Mouse (Mus musculus): ENCODE results near the gene Sgk2. TPM values are rescaled to one million over a fixed set of nuclear protein-coding genes. Genes with fewer than 3 reads are reported as not detected.

Sgk2 gene
- polyA plus RNA-seq, 1 experiment from 2014 or later, result not detected

DNA sequence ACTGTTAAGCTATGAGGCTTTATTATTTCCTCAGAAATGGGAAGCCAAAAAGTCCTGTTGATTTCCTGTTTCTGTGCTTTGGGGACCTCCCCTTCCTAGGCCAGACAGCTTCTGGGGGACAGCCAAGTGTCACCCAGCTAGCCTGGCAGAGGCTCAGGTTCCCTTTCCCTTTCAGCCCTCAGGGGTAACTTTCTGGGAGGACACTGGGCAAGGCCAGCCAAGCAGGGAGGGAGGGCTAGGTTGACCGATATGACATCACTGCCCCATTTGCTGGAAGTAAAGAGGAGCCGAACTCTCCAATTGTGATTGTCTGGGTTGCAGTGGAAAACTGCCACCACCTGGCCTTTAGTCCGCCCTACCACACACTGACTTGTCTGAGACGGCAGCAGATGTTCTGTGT, 11.1 kb upstream of the Sgk2 start:
- no peaks in the 10 kb centered on the region for H3K9me3 ChIP-seq (ENCODE audit: control insufficient read depth, low read length)
- DNase-seq (ENCODE audit: low spot score) (no peak), ATAC-seq (ENCODE audit: insufficient read depth, low FRiP score, low TSS enrichment) (no peak)
- no peak overlapping the region for H3K9ac ChIP-seq (ENCODE audit: low read length)
- H3K27ac ChIP-seq (ENCODE audit: low read depth, low read length), result no peak overlapping the region
- peaks cover 3% of the 10 kb centered on the region; the same call in 1 of the 2 replicates for H3K4me1 ChIP-seq (ENCODE audit: control insufficient read depth, insufficient read depth, low read length)
- WGBS, result 64% methylated on average over 4 of the region's 4 CpGs
- H3K27me3 ChIP-seq (ENCODE audit: control insufficient read depth, insufficient read depth, low read length), result no peaks in the 10 kb centered on the region
- H3K4me3 ChIP-seq (ENCODE audit: low read depth, low read length), result no peak overlapping the region
- H3K4me2 ChIP-seq (ENCODE audit: low read depth), result no peak overlapping the region
- no peaks in the 10 kb centered on the region for H3K36me3 ChIP-seq (ENCODE audit: control insufficient read depth, insufficient read depth, low read length)

DNA sequence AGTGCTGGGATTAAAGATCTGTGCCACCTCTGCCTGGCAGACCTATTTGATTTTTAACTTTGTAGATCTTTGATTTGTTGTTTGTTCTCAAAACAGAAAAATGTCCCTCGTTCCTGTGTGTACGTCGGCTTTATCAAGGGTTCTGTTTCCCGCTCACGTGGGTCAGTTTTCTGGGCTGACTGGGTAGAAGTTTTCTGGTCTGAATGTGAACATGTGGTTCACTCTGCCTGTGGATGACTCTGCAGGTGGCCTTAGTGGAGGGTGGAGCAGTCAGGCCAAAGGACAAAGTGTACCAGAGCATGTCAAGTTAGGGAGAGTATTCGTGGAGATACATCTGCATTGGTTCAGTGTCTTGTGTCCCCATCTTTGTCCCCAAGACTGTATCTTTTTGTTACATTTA, 2.7 kb upstream of the Sgk2 start:
- Histone ChIP-seq H3K27me3 (ENCODE audit: control insufficient read depth, insufficient read depth, low read length) (no peaks in the 10 kb centered on the region), H3K9me3 (ENCODE audit: control insufficient read depth, low read length) (no peaks in the 10 kb centered on the region), H3K4me3 (ENCODE audit: low read depth, low read length) (no peak overlapping the region), H3K9ac (ENCODE audit: low read length) (no peak overlapping the region), H3K36me3 (ENCODE audit: control insufficient read depth, insufficient read depth, low read length) (no peaks in the 10 kb centered on the region), H3K4me2 (ENCODE audit: low read depth) (no peak overlapping the region), H3K27ac (ENCODE audit: low read depth, low read length) (no peak overlapping the region), H3K4me1 (ENCODE audit: control insufficient read depth, insufficient read depth, low read length) (no peaks in the 10 kb centered on the region)
- ATAC-seq (ENCODE audit: insufficient read depth, low FRiP score, low TSS enrichment) (no peak), DNase-seq (ENCODE audit: low spot score) (no peak)
- 94% methylated on average over 6 of the region's 6 CpGs for WGBS

DNA sequence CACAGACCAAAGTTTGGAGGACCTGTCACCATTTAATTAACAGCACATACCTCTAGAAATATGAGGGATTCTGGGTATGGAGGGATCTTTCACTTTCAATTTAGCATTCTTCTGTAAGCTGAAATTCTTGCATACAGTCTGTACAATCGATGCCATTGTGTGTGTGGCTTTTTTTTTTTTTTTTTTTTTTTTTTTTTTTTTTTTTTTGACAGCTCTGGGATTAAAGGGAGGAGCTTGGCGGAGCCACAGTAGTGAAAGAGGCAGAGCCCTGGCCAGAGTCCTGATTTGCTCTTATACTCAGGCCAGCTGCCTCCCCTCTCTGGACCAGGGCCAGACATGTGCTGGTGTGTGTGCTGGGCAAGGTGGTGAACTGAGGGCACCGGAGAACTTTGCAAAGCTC, 1.2 kb upstream of the Sgk2 start:
- Histone ChIP-seq H3K9me3 (ENCODE audit: control insufficient read depth, low read length) (no peaks in the 10 kb centered on the region), H3K4me3 (ENCODE audit: low read depth, low read length) (no peak overlapping the region), H3K27me3 (ENCODE audit: control insufficient read depth, insufficient read depth, low read length) (no peaks in the 10 kb centered on the region), H3K27ac (ENCODE audit: low read depth, low read length) (no peak overlapping the region), H3K36me3 (ENCODE audit: control insufficient read depth, insufficient read depth, low read length) (no peaks in the 10 kb centered on the region), H3K9ac (ENCODE audit: low read length) (no peak overlapping the region), H3K4me1 (ENCODE audit: control insufficient read depth, insufficient read depth, low read length) (no peaks in the 10 kb centered on the region), H3K4me2 (ENCODE audit: low read depth) (no peak overlapping the region)
- ATAC-seq (ENCODE audit: insufficient read depth, low FRiP score, low TSS enrichment) (no peak), DNase-seq (ENCODE audit: low spot score) (no peak)
- WGBS, result 75% methylated on average over 3 of the region's 3 CpGs

DNA sequence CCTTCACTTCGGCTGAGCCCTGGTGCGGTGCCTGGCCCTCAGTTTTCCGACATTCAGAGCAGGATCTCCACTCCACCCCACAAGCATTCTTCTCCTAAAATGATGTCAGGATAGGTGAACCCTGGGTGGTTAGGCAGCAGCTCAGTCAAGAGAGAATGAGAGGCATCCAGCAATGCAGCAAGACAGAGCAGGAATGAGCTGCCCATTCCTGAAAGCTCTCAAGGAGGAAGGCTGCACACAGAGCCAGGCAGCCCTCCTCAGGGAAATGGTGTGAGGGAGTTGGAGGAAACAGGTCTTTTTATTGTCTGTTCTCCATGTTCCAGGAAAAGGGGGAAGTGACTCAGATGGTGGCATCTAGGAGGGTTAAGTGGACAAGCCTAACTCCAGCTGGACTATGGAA, 366 bp upstream of the Sgk2 start:
- WGBS, result 89% methylated on average over 3 of the region's 3 CpGs
- no peak overlapping the region for H3K4me2 ChIP-seq (ENCODE audit: low read depth)
- no peak overlapping the region for H3K4me3 ChIP-seq (ENCODE audit: low read depth, low read length)
- H3K27ac ChIP-seq (ENCODE audit: low read depth, low read length), result no peak overlapping the region
- H3K4me1 ChIP-seq (ENCODE audit: control insufficient read depth, insufficient read depth, low read length), result no peaks in the 10 kb centered on the region
- no peak overlapping the region for H3K9ac ChIP-seq (ENCODE audit: low read length)
- DNase-seq (ENCODE audit: low spot score), result no peak
- no peak for ATAC-seq (ENCODE audit: insufficient read depth, low FRiP score, low TSS enrichment)
- H3K36me3 ChIP-seq (ENCODE audit: control insufficient read depth, insufficient read depth, low read length), result no peaks in the 10 kb centered on the region
- no peaks in the 10 kb centered on the region for H3K27me3 ChIP-seq (ENCODE audit: control insufficient read depth, insufficient read depth, low read length)
- no peaks in the 10 kb centered on the region for H3K9me3 ChIP-seq (ENCODE audit: control insufficient read depth, low read length)

DNA sequence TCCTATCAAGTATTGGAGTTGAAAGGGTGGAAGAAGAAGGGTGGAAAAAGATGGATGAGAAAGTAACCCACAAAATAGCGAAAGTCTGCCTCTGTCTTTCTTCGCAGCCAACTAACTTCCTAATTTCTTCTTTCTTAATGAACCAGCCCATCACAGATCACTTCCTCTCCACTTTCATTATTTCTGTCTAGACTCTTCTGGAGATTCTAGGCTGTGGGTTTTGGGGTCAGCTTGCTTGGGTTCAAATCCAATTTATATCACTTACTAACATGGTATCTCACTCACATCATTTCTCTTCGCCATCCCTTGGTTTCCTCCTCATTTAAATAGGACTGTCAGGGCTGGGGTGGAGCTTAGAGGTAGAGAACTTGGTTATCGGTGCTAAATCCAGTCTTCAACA, 1.1 kb downstream of the Sgk2 start:
- Histone ChIP-seq H3K4me2 (ENCODE audit: low read depth) (no peak overlapping the region), H3K4me1 (ENCODE audit: control insufficient read depth, insufficient read depth, low read length) (no peaks in the 10 kb centered on the region), H3K9ac (ENCODE audit: low read length) (no peak overlapping the region), H3K36me3 (ENCODE audit: control insufficient read depth, insufficient read depth, low read length) (no peaks in the 10 kb centered on the region), H3K9me3 (ENCODE audit: control insufficient read depth, low read length) (no peaks in the 10 kb centered on the region), H3K27ac (ENCODE audit: low read depth, low read length) (no peak overlapping the region), H3K4me3 (ENCODE audit: low read depth, low read length) (no peak overlapping the region), H3K27me3 (ENCODE audit: control insufficient read depth, insufficient read depth, low read length) (no peaks in the 10 kb centered on the region)
- 90% methylated on average over 4 of the region's 4 CpGs for WGBS
- ATAC-seq (ENCODE audit: insufficient read depth, low FRiP score, low TSS enrichment) (no peak), DNase-seq (ENCODE audit: low spot score) (no peak)

DNA sequence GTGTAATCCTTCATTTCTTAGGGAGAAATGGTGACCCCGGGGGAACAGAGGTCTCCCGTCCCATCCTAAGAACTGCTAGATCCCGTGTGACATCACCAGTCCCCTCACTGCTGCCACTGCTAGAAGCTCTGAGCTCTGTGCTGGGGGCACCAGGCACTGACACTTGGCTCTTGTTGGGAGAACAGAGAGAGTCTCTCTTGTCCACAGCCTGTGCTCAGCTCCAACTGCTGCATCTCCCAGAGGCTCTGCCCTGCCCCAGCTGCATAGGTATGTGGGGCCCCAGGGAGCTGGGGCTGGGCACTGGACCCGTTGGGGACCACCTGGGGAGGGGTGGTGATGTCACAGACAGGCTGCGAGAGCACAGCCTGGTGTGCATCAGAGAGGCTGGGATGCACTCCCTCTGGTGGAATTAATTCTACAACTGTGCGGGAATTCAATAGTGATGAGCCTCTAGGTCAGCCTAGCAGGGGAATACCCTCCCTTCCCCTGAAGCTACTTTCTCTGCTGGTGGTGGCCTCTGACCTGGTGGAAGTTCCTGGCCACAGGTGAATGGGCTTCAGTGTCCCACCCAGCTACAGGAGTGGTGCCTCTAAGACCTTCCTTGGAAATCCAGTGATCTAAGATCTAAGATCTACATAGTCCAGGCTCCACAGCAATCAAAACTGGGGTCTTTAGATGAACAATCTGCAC, 4.4 kb downstream of the Sgk2 start:
- Histone ChIP-seq H3K36me3 (ENCODE audit: control insufficient read depth, insufficient read depth, low read length) (no peaks in the 10 kb centered on the region), H3K9ac (ENCODE audit: low read length) (peak overlapping the region; percentile 10; the same call in 1 of the 2 replicates), H3K9me3 (ENCODE audit: control insufficient read depth, low read length) (no peaks in the 10 kb centered on the region), H3K27me3 (ENCODE audit: control insufficient read depth, insufficient read depth, low read length) (no peaks in the 10 kb centered on the region), H3K4me1 (ENCODE audit: control insufficient read depth, insufficient read depth, low read length) (no peaks in the 10 kb centered on the region), H3K27ac (ENCODE audit: low read depth, low read length) (no peak overlapping the region), H3K4me2 (ENCODE audit: low read depth) (no peak overlapping the region), H3K4me3 (ENCODE audit: low read depth, low read length) (no peak overlapping the region)
- ATAC-seq (ENCODE audit: insufficient read depth, low FRiP score, low TSS enrichment) (no peak), DNase-seq (ENCODE audit: low spot score) (no peak)
- 42% methylated on average over 6 of the region's 6 CpGs for WGBS

DNA sequence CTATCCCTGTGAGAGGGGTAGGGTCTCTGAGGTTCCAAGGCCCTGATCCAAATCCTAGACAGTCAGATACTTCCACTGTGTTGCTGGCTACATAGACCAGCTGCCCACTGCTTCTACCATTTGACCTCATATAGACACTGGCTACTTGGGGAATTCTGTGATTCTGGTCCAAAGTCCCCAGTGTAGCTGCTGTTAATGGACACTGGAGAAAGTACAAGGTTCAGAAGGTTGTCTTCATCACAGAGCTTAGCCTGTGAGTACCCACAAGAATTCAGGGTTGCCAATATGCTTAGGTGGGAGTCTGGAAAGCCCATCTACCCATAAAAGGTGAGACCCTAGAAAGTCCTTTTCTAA, 4.9 kb downstream of the Sgk2 start:
- H3K9ac ChIP-seq (ENCODE audit: low read length), result no peak overlapping the region
- no peak for DNase-seq (ENCODE audit: low spot score)
- ATAC-seq (ENCODE audit: insufficient read depth, low FRiP score, low TSS enrichment), result no peak
- H3K4me1 ChIP-seq (ENCODE audit: control insufficient read depth, insufficient read depth, low read length), result no peaks in the 10 kb centered on the region
- H3K4me3 ChIP-seq (ENCODE audit: low read depth, low read length), result no peak overlapping the region
- H3K4me2 ChIP-seq (ENCODE audit: low read depth), result no peak overlapping the region
- no peaks in the 10 kb centered on the region for H3K9me3 ChIP-seq (ENCODE audit: control insufficient read depth, low read length)
- no peak overlapping the region for H3K27ac ChIP-seq (ENCODE audit: low read depth, low read length)
- H3K27me3 ChIP-seq (ENCODE audit: control insufficient read depth, insufficient read depth, low read length), result no peaks in the 10 kb centered on the region
- no peaks in the 10 kb centered on the region for H3K36me3 ChIP-seq (ENCODE audit: control insufficient read depth, insufficient read depth, low read length)

DNA sequence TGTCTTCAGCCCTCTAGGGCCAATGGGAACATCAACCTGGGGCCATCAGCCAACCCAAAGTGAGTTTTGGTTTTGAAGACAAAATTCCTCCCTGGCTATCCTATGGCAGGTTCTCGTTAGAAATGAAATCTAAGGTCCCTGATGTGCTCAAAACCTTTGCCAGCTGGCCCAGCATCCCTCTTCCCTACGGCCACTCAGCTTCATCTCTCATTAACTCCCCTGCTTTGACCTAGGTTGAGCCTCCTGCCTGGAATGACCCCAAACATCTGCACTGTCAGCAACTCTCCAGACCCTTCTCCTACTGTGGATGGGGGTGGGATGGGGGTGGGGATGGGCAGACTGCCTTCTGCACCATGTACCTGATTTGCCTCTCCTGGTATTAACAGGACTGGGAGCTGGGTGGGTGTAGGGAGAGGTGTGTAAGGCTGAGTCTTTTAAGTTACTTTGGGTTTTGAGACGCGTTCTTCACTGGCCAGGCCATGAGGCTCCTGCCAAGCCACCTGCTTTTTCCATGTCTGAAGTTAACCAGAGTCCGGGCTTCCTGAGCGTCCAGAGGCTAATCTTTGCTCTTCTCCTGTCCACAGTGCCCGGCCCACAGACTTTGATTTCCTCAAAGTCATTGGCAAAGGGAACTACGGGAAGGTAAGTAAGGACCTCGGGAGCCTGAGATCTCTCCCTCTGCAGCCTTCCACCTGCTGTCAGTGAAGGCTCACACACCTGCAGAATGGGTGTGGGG, 6.9 kb downstream of the Sgk2 start:
- Histone ChIP-seq H3K4me1 (ENCODE audit: control insufficient read depth, insufficient read depth, low read length) (no peaks in the 10 kb centered on the region), H3K27me3 (ENCODE audit: control insufficient read depth, insufficient read depth, low read length) (no peaks in the 10 kb centered on the region), H3K4me2 (ENCODE audit: low read depth) (no peak overlapping the region), H3K4me3 (ENCODE audit: low read depth, low read length) (no peak overlapping the region), H3K9ac (ENCODE audit: low read length) (no peak overlapping the region), H3K27ac (ENCODE audit: low read depth, low read length) (no peak overlapping the region), H3K36me3 (ENCODE audit: control insufficient read depth, insufficient read depth, low read length) (no peaks in the 10 kb centered on the region), H3K9me3 (ENCODE audit: control insufficient read depth, low read length) (no peaks in the 10 kb centered on the region)
- DNase-seq (ENCODE audit: low spot score) (no peak), ATAC-seq (ENCODE audit: insufficient read depth, low FRiP score, low TSS enrichment) (no peak)
- WGBS, result 78% methylated on average over 9 of the region's 9 CpGs

DNA sequence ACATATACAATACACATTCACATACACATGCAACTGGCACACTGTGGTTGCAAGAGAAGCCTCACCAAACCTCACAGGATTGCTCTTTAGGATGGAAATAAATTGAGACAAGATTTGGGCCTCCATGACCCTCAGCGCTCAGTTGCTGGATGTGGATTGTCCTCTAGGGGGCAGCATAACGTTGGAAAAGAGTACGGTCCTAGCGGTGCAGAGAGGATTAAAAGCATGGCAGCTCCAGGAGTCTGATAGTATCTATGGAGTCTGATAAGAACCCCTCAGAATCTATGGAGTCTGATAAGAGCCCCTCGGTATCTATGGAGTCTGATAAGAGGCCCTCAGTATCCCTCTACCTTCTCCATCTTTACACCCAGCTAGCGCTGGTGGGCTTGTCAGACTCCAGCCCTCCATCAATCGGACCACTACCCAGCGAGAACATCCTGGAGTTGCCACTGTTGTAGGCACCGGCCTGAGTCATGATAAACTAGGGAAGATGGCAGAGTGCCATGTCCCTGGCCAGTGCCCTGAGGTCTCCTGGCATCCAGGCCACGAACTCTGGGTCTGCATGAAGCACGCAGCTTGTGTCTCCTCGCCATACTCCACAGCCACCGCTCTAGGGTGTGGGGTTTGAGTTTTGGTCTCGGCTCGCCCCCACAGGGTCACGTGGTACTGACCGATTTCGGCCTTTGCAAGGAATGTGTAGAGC, 11.5 kb downstream of the Sgk2 start:
- H3K36me3 ChIP-seq (ENCODE audit: control insufficient read depth, insufficient read depth, low read length), result no peaks in the 10 kb centered on the region
- no peak overlapping the region for H3K9ac ChIP-seq (ENCODE audit: low read length)
- ATAC-seq (ENCODE audit: insufficient read depth, low FRiP score, low TSS enrichment), result peak; percentile 72

More for the DNA sequence above, 11.5 kb downstream of the Sgk2 start:
- Histone ChIP-seq H3K4me2 (ENCODE audit: low read depth) (peak overlapping the region; percentile 32), H3K4me3 (ENCODE audit: low read depth, low read length) (no peak overlapping the region), H3K4me1 (ENCODE audit: control insufficient read depth, insufficient read depth, low read length) (no peaks in the 10 kb centered on the region), H3K27me3 (ENCODE audit: control insufficient read depth, insufficient read depth, low read length) (no peaks in the 10 kb centered on the region), H3K27ac (ENCODE audit: low read depth, low read length) (no peak overlapping the region), H3K9me3 (ENCODE audit: control insufficient read depth, low read length) (no peaks in the 10 kb centered on the region)
- DNase-seq (ENCODE audit: low spot score), result peak; percentile 69
- 36% methylated on average over 18 of the region's 18 CpGs for WGBS
